Mouse (Mus musculus) heart, embryonic 16.5 days (tissue): ENCODE measurements around the gene Ctnnbip1. TPM values are rescaled to one million over a fixed set of nuclear protein-coding genes. Genes with fewer than 3 reads are reported as not detected.

Experiments
- ATAC-seq: fragments of 200-750 bp; cut with Nextera tagmentation; replicated peaks from 2 replicates; pipeline ENCODE4 v1.8.0; 2017; ENCODE audit warnings: moderate number of reproducible peaks; ENCODE audit not compliant: insufficient read depth, low FRiP score; ENCODE audit errors: extremely low read depth
- H3K27ac ChIP-seq: fragments of 300-500 bp; sonication (generic); 2 replicates; pipeline ENCODE4 v1.5.1; 2014; ENCODE audit warnings: mild to moderate bottlenecking, low read length, control low read depth, moderate library complexity
- H3K27me3 ChIP-seq: fragments of 300-500 bp; sonication (generic); 2 replicates; pipeline ENCODE4 v1.6.1; 2014; ENCODE audit warnings: low read length, mixed read lengths; ENCODE audit not compliant: control insufficient read depth, insufficient read depth
- H3K36me3 ChIP-seq: fragments of 300-500 bp; sonication (generic); 2 replicates; pipeline ENCODE4 v1.6.1; 2014; ENCODE audit not compliant: control insufficient read depth, insufficient read depth
- H3K4me1 ChIP-seq: fragments of 300-500 bp; sonication (generic); 2 replicates; pipeline ENCODE4 v1.6.1; 2014; ENCODE audit warnings: low read length, mixed read lengths; ENCODE audit not compliant: control insufficient read depth, insufficient read depth
- H3K4me2 ChIP-seq: fragments of 300-500 bp; sonication (generic); 2 replicates; pipeline ENCODE4 v1.6.1; 2014; ENCODE audit warnings: low read depth, mild to moderate bottlenecking, control low read depth, low read length
- H3K4me3 ChIP-seq: fragments of 300-500 bp; sonication (generic); 2 replicates; pipeline ENCODE4 v1.5.1; 2014; ENCODE audit warnings: mild to moderate bottlenecking, control low read depth, low read length
- H3K9ac ChIP-seq: fragments of 300-500 bp; sonication (generic); 2 replicates; pipeline ENCODE4 v1.6.1; 2014; ENCODE audit warnings: low read length, control low read depth
- H3K9me3 ChIP-seq: fragments of 300-500 bp; sonication (generic); replicated peaks from 2 replicates; pipeline ENCODE4 v1.6.1; 2016; ENCODE audit warnings: low read length; ENCODE audit not compliant: control insufficient read depth
- WGBS: fragments of 180-500 bp; shearing (Covaris S2); extraction: QIAGEN DNeasy Blood & Tissue Kit; methylation state at CpG from one replicate; pipeline ENCODE4 v1.1.7; 2014; 5-methylcytosine and 5-hydroxymethylcytosine counted together
- polyA plus RNA-seq: library from polyadenylated mRNA; unstranded; fragments of >200 nt; fragmentation: Nextera tagmentation; extraction: Ambion mirVana; gene quantifications from 2 replicates; pipeline ENCODE4 v1.2.1, GENCODE M21; 2015

Ctnnbip1 gene
- polyA plus RNA-seq, 1 experiment from 2014 or later, result 28.7 TPM

DNA sequence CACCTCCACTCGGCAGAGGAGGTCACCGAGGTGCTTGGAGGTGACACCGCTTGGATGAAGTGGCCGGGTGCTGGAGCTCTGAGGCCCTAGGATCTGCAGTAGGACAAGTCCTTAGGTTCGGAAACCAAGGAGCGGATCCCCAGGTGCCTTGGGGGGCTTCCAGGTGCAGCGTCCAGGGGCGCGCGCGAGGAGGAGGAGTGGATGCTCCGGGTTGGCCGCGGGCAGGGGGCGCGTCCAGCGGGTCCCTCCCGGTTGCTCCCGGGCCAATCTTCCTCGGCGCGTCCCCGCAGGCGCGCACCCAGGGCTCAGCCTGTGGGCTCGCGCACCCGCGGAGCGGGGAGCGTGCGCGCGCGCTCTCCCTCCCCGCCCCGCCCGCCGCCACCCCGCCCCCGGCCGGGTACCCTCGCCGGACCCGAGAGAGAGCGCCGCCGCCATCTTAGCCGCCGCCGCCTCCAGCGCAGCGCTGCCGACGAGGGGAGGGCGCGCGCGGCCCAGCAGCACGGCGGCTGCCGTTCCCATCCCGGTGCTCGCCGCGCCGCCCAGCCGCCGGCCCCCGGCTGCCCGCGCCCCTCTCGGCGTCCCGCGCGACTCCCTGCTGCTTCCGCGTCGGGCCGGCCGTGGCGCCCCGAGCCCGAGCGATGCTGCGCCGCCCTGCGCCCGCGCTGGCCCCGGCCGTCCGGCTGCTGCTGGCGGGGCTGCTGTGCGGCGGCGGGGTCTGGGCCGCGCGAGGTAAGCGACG is 68.2 kb downstream of the Ctnnbip1 start, which contains the start of gene Clstn1:
Gene Clstn1, plus strand, starts transcription at position 425 of the 739 bp plus-strand sequence.
- Histone ChIP-seq H3K4me3 (peak within 1 kb of the TSS; percentile 77), H3K27ac (peak within 1 kb of the TSS; percentile 20; the same call in 1 of the 2 replicates), H3K9ac (peak within 1 kb of the TSS; percentile 87), H3K4me1 (peaks cover 13% of the 10 kb centered on the region), H3K9me3 (no peaks in the 10 kb centered on the region), H3K4me2 (peak within 1 kb of the TSS; percentile 88), H3K27me3 (peaks cover 46% of the 10 kb centered on the region), H3K36me3 (no peaks in the 10 kb centered on the region)
- WGBS, result under 1% methylated on average over 88 of the region's 103 CpGs
- ATAC-seq, result peak; percentile 81

- Histone ChIP-seq H3K36me3 (no peaks in the 10 kb centered on the region), H3K27me3 (peaks cover 39% of the 10 kb centered on the region), H3K4me1 (peaks cover 13% of the 10 kb centered on the region), H3K4me3 (peak overlapping the region; percentile 77), H3K9ac (peak overlapping the region; percentile 87), H3K4me2 (peak overlapping the region; percentile 88), H3K27ac (no peak overlapping the region), H3K9me3 (no peaks in the 10 kb centered on the region)
- under 1% methylated on average over 72 of the region's 72 CpGs for WGBS
- peak; percentile 5; the same call in 1 of the 2 replicates for ATAC-seq
Measured at GRCm38 (mm10) chr4:149586783-149587595, 69.0 kb downstream of the Ctnnbip1 start.

DNA sequence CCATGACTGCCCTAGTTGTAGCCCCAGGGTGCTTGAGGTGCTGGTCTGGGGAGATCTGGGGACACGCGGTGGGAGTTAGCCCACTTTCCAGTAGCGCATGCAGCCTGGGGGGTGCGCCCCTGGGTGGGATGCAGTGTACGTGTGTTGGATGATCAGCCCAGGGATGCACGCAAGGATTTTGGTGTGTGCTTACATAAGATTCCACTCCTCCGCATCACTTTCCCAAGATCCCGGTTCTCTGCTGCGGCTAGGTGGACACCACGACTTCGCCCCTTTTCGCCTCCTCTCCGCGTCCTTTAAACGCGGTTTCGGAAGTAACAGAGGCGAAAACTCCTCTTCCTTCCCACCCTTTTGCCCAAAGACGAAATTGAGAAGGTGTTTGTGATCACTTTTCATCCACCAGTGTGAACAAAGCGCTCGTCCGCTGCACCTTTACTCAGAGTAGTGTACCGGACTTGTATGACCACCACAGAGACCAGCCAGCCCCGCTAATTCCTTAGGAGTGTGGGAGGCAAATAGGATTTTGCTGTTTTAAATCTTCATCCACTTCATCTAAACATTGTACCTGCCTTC is 69.6 kb downstream of the Ctnnbip1 start:
- ATAC-seq, result no peak
- Histone ChIP-seq H3K27ac (no peak overlapping the region), H3K36me3 (no peaks in the 10 kb centered on the region), H3K9me3 (no peaks in the 10 kb centered on the region), H3K4me2 (peak overlapping the region; percentile 88), H3K4me3 (peak overlapping the region; percentile 77), H3K9ac (peak overlapping the region; percentile 87), H3K27me3 (peaks cover 38% of the 10 kb centered on the region), H3K4me1 (peaks cover 13% of the 10 kb centered on the region)
- 10% methylated on average over 24 of the region's 24 CpGs for WGBS

DNA sequence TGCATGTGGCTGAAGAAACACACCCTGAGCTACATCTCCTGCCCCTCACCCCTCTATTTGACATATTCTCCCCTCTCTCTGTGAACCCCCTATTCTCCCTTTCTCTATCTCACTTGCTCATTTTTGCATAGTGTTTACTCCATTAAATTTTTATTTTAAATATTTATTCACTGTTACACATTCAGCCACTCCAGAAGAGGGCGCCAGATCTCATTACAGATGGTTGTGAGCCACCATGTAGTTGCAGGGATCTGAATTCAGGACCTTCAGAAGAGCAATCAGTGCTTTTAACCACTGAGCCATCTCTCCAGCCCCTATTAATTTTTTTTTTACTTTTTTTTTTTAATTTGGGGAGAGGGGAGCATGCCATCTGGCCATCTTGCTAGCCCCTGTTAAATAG is 72.2 kb downstream of the Ctnnbip1 start:
- Histone ChIP-seq H3K27me3 (peaks cover 26% of the 10 kb centered on the region), H3K9ac (no peak overlapping the region), H3K4me1 (peaks cover 13% of the 10 kb centered on the region), H3K36me3 (no peaks in the 10 kb centered on the region), H3K4me2 (no peak overlapping the region), H3K27ac (no peak overlapping the region), H3K4me3 (no peak overlapping the region), H3K9me3 (no peaks in the 10 kb centered on the region)
- 83% methylated on average over 1 of the region's 1 CpGs for WGBS
- no peak for ATAC-seq

DNA sequence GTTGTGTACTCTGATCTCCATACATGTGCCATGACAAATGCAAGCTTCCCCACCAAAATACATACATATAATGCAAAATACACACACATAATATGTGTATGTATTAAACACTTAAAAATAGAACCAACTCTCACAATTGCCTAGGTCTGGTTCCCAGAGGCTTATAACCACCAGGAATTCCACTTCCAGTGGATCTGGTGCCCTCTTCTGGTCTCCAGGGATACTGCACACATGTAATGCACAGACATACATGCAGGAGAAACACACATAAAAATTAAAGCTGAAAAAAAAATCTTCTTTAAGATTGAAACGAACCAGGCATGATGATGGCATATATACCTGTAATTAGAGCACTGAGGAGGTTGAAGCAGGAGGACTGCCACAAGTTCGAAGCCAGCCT is 73.5 kb downstream of the Ctnnbip1 start:
- no peak for ATAC-seq
- Histone ChIP-seq H3K27ac (no peak overlapping the region), H3K27me3 (peaks cover 20% of the 10 kb centered on the region; the same call in 1 of the 2 replicates), H3K4me3 (no peak overlapping the region), H3K36me3 (no peaks in the 10 kb centered on the region), H3K9me3 (no peaks in the 10 kb centered on the region), H3K9ac (no peak overlapping the region), H3K4me1 (peaks cover 13% of the 10 kb centered on the region), H3K4me2 (no peak overlapping the region)
- 78% methylated on average over 2 of the region's 2 CpGs for WGBS

GRCm38 (mm10) chr4:149594913-149595581 is 77.0 kb downstream of the Ctnnbip1 start:
- ATAC-seq, result no peak
- WGBS, result 83% methylated on average over 9 of the region's 9 CpGs
- H3K4me2 ChIP-seq, result no peak overlapping the region

DNA sequence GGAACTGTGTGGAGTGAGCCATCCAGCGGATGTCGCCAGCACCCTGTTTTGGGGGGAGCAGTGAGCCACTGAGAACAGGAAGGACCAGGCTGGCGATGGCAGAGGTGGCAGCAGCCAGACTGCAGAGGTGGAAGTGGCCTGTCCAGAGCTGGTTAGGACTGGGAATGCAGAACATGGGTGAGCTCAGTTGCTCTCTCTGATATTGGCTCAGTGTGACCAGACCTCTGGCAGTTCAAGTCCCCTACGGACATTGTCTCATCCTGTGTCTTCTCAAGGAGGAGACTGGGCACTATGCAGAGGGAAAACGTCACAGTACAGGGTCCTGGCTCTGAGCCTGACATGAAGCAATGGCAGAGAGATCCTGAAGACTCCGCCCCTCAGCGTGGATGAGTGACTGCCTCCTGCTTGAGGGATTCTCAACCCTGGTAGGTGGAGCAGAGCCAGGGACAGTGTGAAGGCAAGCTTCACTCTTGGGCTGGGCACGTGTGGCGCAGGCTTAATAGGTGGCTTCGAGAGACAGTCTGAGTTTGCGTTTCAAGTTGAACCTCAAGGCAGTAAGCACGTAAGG is 79.7 kb downstream of the Ctnnbip1 start:
- WGBS, result 76% methylated on average over 12 of the region's 12 CpGs
- Histone ChIP-seq H3K4me1 (peaks cover 7% of the 10 kb centered on the region), H3K36me3 (no peaks in the 10 kb centered on the region), H3K4me3 (no peak overlapping the region), H3K9ac (no peak overlapping the region), H3K9me3 (no peaks in the 10 kb centered on the region), H3K4me2 (no peak overlapping the region), H3K27me3 (0 out of 2 replicates have a peak, but pooled peaks cover 4% of the 10 kb centered on the region), H3K27ac (no peak overlapping the region)
- no peak for ATAC-seq

More at GRCm38 (mm10) chr4:149594913-149595581, 77.0 kb downstream of the Ctnnbip1 start:
- Histone ChIP-seq H3K9ac (no peak overlapping the region), H3K4me3 (no peak overlapping the region), H3K27me3 (0 out of 2 replicates have a peak, but pooled peaks cover 4% of the 10 kb centered on the region), H3K9me3 (no peaks in the 10 kb centered on the region), H3K4me1 (no peaks in the 10 kb centered on the region), H3K36me3 (no peaks in the 10 kb centered on the region), H3K27ac (no peak overlapping the region)

- WGBS, result 92% methylated on average over 6 of the region's 6 CpGs
- Histone ChIP-seq H3K36me3 (no peaks in the 10 kb centered on the region), H3K27me3 (peaks cover 4% of the 10 kb centered on the region; the same call in 1 of the 2 replicates), H3K4me2 (no peak overlapping the region), H3K4me1 (peaks cover 7% of the 10 kb centered on the region), H3K9me3 (no peaks in the 10 kb centered on the region), H3K4me3 (no peak overlapping the region), H3K27ac (no peak overlapping the region), H3K9ac (no peak overlapping the region)
- no peak for ATAC-seq
Measured at GRCm38 (mm10) chr4:149599549-149599948, 81.5 kb downstream of the Ctnnbip1 start.
